27 mouse cellular contexts compared by ENCODE assay signal in genomic region chr13:21916056-21916455, GRCm38 (mm10). TPM values are rescaled to one million over a fixed set of nuclear protein-coding genes. Genes with fewer than 3 reads are reported as not detected.
A peak's percentile ranks its signal among the peaks of the same experiment; 100 is the strongest.
DNase-seq lines count a peak whose midpoint lies in the region; ATAC-seq and TF ChIP-seq lines count a peak whose summit lies in the region.
"Had no signal": no experiment of that assay in that cellular context is flagged by ENCODE, and none has a peak within 500 bp of the region (broad histone marks: within the 10 kb centered on the region; RNA-seq: fewer than 3 reads in every experiment).

No protein-coding gene starts in this region.

- no peak overlapping the region for H3K9ac ChIP-seq in liver, embryonic 12.5 days
- H3K9ac ChIP-seq in liver, postnatal 0 days (replicated peaks), result no peak overlapping the region
- H3K9ac ChIP-seq in midbrain, embryonic 11.5 days (ENCODE audit: low read length), result no peak overlapping the region
- H3K9ac ChIP-seq: embryonic facial prominence, embryonic 13.5 days; forebrain, embryonic 12.5 days; forebrain, embryonic 15.5 days; heart, embryonic 13.5 days; hindbrain, embryonic 13.5 days; intestine, embryonic 15.5 days had no signal

- H3K27ac ChIP-seq in liver, embryonic 12.5 days, result no peak overlapping the region
- no peak overlapping the region for H3K27ac ChIP-seq in liver, postnatal 0 days (ENCODE audit: low read depth)
- no peak overlapping the region for H3K27ac ChIP-seq in midbrain, embryonic 11.5 days (ENCODE audit: low read depth, low read length)
- H3K27ac ChIP-seq: embryonic facial prominence, embryonic 10.5 days; embryonic facial prominence, embryonic 13.5 days; forebrain, embryonic 12.5 days; forebrain, embryonic 15.5 days; heart, embryonic 13.5 days; hindbrain, embryonic 10.5 days; hindbrain, embryonic 13.5 days; intestine, embryonic 15.5 days had no signal

- peak overlapping the region; percentile 70; the same call in 1 of the 2 replicates for H3K4me2 ChIP-seq in liver, embryonic 12.5 days
- H3K4me2 ChIP-seq in liver, postnatal 0 days (ENCODE audit: low read depth, low read length), result no peak overlapping the region
- H3K4me2 ChIP-seq in midbrain, embryonic 11.5 days, result no peak overlapping the region
- H3K4me2 ChIP-seq: forebrain, embryonic 12.5 days; forebrain, embryonic 15.5 days; hindbrain, embryonic 13.5 days; intestine, embryonic 15.5 days had no signal

- H3K4me1 ChIP-seq in liver, embryonic 12.5 days, result peaks cover 72% of the 10 kb centered on the region
- H3K4me1 ChIP-seq in liver, postnatal 0 days (ENCODE audit: insufficient read depth), result peaks cover 29% of the 10 kb centered on the region
- H3K4me1 ChIP-seq in midbrain, embryonic 11.5 days (ENCODE audit: control insufficient read depth, insufficient read depth, low read length), result peaks cover 2% of the 10 kb centered on the region; the same call in 1 of the 2 replicates

- TF ChIP-seq EP300 in liver, postnatal 0 days (IDR thresholded peaks at IDR 0.05; ENCODE audit: low read depth), result no peak

- no peaks in the 10 kb centered on the region for H3K36me3 ChIP-seq in liver, embryonic 12.5 days
- no peaks in the 10 kb centered on the region for H3K36me3 ChIP-seq in liver, postnatal 0 days (replicated peaks; ENCODE audit: insufficient read depth, low read length)
- H3K36me3 ChIP-seq in midbrain, embryonic 11.5 days (ENCODE audit: control insufficient read depth, insufficient read depth, low read length), result no peaks in the 10 kb centered on the region
- H3K36me3 ChIP-seq: embryonic facial prominence, embryonic 10.5 days; embryonic facial prominence, embryonic 13.5 days; forebrain, embryonic 12.5 days; forebrain, embryonic 15.5 days; heart, embryonic 13.5 days; hindbrain, embryonic 10.5 days; hindbrain, embryonic 13.5 days; intestine, embryonic 15.5 days had no signal

- DNase-seq in heart, adult 11 months, result peak; percentile 25
- DNase-seq in heart, postnatal 10 days, result no peak
- no peak for DNase-seq in liver, postnatal 0 days
- DNase-seq in ZHBTc4 (ENCODE audit: low read depth, low spot score), result peak; percentile 51
- no peak for DNase-seq in gastrocnemius, postnatal 4 days (ENCODE audit: low spot score in 2 of 2)
- DNase-seq in midbrain, embryonic 11.5 days (ENCODE audit: low spot score, missing footprints), result no peak
- DNase-seq: adrenal gland, adult 2 months; adrenal gland, postnatal 14 days; cerebellum, adult 11-12 months; cerebellum, adult 8-10 months; cerebellum, postnatal 10 days; cerebellum, postnatal 36 days; embryo, embryonic 11 days; gastrocnemius, postnatal 10 days; gastrocnemius, postnatal 36 days; heart, adult 18-20 months had no signal

- no peak for ATAC-seq in liver, embryonic 12.5 days
- no peak for ATAC-seq in liver, postnatal 0 days
- no peak for ATAC-seq in midbrain, embryonic 11.5 days (ENCODE audit: low FRiP score)
- ATAC-seq: forebrain, embryonic 15.5 days; hindbrain, embryonic 16.5 days; intestine, embryonic 15.5 days had no signal

- 29% methylated on average over 6 of the region's 6 CpGs for WGBS in liver, embryonic 12.5 days (ENCODE audit: insufficient replicate concordance)
- 38% methylated on average over 6 of the region's 6 CpGs for WGBS in liver, postnatal 0 days (ENCODE audit: insufficient replicate concordance)
- WGBS in midbrain, embryonic 11.5 days, result 50% methylated on average over 6 of the region's 6 CpGs

- no peak overlapping the region for H3K4me3 ChIP-seq in liver, embryonic 12.5 days
- H3K4me3 ChIP-seq in liver, postnatal 0 days (ENCODE audit: low read depth, low read length), result no peak overlapping the region
- H3K4me3 ChIP-seq in midbrain, embryonic 11.5 days (ENCODE audit: low read depth, low read length), result no peak overlapping the region
- H3K4me3 ChIP-seq: embryonic facial prominence, embryonic 13.5 days; erythroblast, embryonic 14.5 days; forebrain, embryonic 12.5 days; forebrain, embryonic 15.5 days; heart, embryonic 13.5 days; hindbrain, embryonic 10.5 days; hindbrain, embryonic 13.5 days; intestine, embryonic 15.5 days had no signal

- peaks cover 9% of the 10 kb centered on the region; the same call in 1 of the 2 replicates for H3K27me3 ChIP-seq in liver, embryonic 12.5 days (replicated peaks)
- peaks cover 4% of the 10 kb centered on the region for H3K27me3 ChIP-seq in liver, postnatal 0 days (ENCODE audit: insufficient read depth, low read length)
- H3K27me3 ChIP-seq in midbrain, embryonic 11.5 days (ENCODE audit: control insufficient read depth, insufficient read depth, low read length), result peaks cover 9% of the 10 kb centered on the region; the same call in 1 of the 2 replicates

- intact Hi-C loops in heart, postnatal 10 days (cut with DNase I), result no loop called here

- H3K9me3 ChIP-seq in liver, embryonic 12.5 days (replicated peaks), result no peaks in the 10 kb centered on the region
- H3K9me3 ChIP-seq in liver, postnatal 0 days (ENCODE audit: low read length), result no peaks in the 10 kb centered on the region
- no peaks in the 10 kb centered on the region for H3K9me3 ChIP-seq in midbrain, embryonic 11.5 days (ENCODE audit: control insufficient read depth, low read length)
- H3K9me3 ChIP-seq: embryonic facial prominence, embryonic 10.5 days; embryonic facial prominence, embryonic 13.5 days; forebrain, embryonic 12.5 days; forebrain, embryonic 15.5 days; heart, embryonic 13.5 days; hindbrain, embryonic 10.5 days; hindbrain, embryonic 13.5 days; intestine, embryonic 15.5 days had no signal

- no peak for TF ChIP-seq CTCF in liver, postnatal 0 days (IDR thresholded peaks at IDR 0.05; ENCODE audit: low read depth)

RNA-seq across cellular contexts. Expression of gene Zfp184, which starts 28.8 kb away (rescaled TPM):
- total RNA-seq in heart, postnatal 10 days (2021), result 1 to 10 TPM; 1.4 to 1.9 TPM
- 1.9 and 2.5 TPM in 2 replicates for polyA plus RNA-seq in liver, embryonic 12.5 days (2016; fragmentation: Nextera tagmentation; extraction: Ambion mirVana)
- 0.27 and 0.32 TPM in 2 replicates for polyA plus RNA-seq in liver, postnatal 0 days (2015; fragmentation: Nextera tagmentation; extraction: Ambion mirVana)
- total RNA-seq in gastrocnemius, postnatal 4 days (2021), result 1 to 10 TPM; 1.4 to 2.6 TPM
- polyA plus RNA-seq in midbrain, embryonic 11.5 days (2014; fragmentation: Nextera tagmentation; extraction: Ambion mirVana), result 26.7 and 27.9 TPM in 2 replicates
- polyA plus RNA-seq: erythroblast, embryonic 14.5 days had no signal

Comparison
In these comparisons a context has a peak if more than half of its experiments do, and no peak if none do; other contexts are left out.
1. DNase-seq: peak in heart, adult 11 months (single experiment) and ZHBTc4 (single experiment); none in heart, postnatal 10 days (0 of 2), liver, postnatal 0 days (single experiment), gastrocnemius, postnatal 4 days (0 of 2) and midbrain, embryonic 11.5 days (single experiment).